Mouse (Mus musculus) testis, adult 2 months (tissue): ENCODE results near the gene Abtb1.

Source experiments
- CTCF ChIP-seq: fragments of 200-500 bp; IDR thresholded peaks from 2 replicates; pipeline ENCODE4 v1.5.1; 2012; ENCODE audit warnings: low read depth, mild to moderate bottlenecking, inconsistent platforms, low read length, moderate library complexity; ENCODE audit not compliant: control insufficient read depth, insufficient read depth, insufficient replicate concordance
- POLR2A ChIP-seq: fragments of 200-500 bp; IDR thresholded peaks from 2 replicates; pipeline ENCODE4 v1.6.1; 2012; ENCODE audit warnings: low read depth, mild to moderate bottlenecking, inconsistent platforms, low read length, moderate library complexity; ENCODE audit not compliant: control insufficient read depth

GRCm38 (mm10) chr6:88810291-88810690 lies 31.5 kb downstream of the Abtb1 start:
- TF ChIP-seq POLR2A = no peak
- TF ChIP-seq CTCF = no peak
